Mouse (Mus musculus) hindlimb bud, embryonic 11.5 days (tissue): ENCODE results near the gene Ralgapa2.

Experiments
- DNase-seq: peaks from one replicate; pipeline ENCODE4 v3.0.0-alpha.2; 2012; ENCODE audit warnings: low read depth, low spot score; ENCODE audit errors: extremely low spot score

The Ralgapa2 gene

DNA sequence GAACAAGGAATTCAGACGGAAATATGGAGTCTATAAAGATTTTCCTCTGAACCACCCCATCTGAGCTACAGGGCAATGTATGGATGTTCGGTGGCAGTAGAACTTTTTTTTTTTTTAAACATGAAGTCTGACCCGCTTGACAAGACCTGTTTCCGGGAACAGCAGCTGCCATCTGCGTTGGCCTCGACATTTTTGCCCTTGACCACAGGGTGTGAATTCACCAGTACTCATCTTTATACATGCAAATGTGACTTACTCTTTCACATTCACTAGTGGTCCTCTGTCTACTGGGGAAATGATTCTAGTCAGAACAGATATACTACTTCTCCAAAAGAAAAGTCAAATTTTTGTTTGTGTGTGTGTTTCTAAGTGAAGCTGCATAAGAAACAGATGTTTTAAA, 286.3 kb downstream of the Ralgapa2 start:
- no peak for DNase-seq

DNA sequence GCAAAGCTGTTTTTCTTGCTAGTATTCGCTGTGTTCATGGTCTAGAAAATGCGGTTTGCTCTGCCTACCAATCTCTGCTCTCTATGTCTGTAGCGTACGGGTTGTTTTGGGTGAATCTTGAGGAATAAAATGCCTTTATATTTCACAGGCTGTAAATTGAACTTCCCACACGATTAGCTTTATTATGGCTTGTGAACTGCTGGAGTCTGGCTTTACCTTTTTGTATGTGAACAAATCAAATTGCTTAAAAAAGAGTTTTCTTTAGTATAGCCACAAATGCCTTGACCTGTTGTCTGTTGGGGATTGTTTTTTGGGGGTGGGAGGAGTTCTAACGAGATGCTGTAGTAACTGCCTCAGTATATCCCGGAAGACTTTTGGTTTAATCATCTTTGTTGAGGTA, 288.0 kb downstream of the Ralgapa2 start:
- DNase-seq = no peak

GRCm38 (mm10) chr2:146223176-146223905, 288.8 kb downstream of the Ralgapa2 start:
- DNase-seq = no peak

DNA sequence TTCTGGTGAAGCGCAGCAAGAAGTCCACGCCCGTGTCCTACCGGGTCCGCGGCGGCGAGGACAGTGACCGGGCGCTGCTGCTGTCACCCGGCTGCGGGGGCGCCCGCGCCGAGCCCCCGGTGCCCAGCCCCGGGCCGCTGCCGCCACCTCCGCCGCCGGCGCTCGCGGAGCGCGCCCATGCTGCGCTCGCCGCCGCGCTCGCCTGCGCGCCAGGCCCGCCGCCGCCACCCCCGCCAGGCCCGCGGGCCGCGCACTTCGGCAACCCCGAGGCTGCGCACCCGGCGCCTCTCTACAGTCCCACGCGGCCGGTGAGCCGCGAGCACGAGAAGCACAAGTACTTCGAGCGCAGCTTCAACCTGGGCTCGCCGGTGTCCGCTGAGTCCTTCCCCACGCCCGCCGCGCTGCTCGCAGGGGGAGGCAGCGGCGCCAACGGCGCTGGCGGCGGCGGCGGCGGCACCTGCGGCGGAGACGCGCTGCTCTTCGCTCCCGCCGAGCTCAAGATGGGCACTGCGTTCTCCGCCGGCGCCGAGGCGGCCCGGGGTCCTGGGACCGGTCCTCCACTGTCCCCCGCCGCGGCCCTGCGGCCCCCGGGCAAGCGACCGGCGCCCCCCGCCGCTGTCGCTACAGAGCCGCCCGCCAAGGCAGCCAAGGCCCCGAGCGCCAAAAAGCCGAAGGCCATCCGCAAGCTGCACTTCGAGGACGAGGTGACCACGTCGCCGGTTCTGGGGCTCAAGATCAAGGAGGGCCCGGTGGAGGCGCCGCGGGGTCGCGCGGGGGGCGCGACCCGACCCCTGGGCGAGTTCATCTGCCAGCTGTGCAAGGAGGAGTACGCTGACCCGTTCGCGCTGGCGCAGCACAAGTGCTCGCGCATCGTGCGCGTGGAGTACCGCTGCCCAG, 289.6 kb downstream of the Ralgapa2 start:
- DNase-seq = no peak

GRCm38 (mm10) chr2:146221929-146222278, 290.2 kb downstream of the Ralgapa2 start:
- DNase-seq = no peak

- no peak for DNase-seq
These were observed 290.8 kb downstream of the Ralgapa2 start, which contains the start of gene Insm1 for GRCm38 (mm10) chr2:146221076-146221928. Gene Insm1, plus strand, starts transcription at chr2:146221921.

- DNase-seq = no peak
These were observed 291.5 kb downstream of the Ralgapa2 start for GRCm38 (mm10) chr2:146220591-146221075.

GRCm38 (mm10) chr2:146219791-146220190, 292.4 kb downstream of the Ralgapa2 start:
- DNase-seq = no peak

- DNase-seq = no peak
These were observed 293.1 kb downstream of the Ralgapa2 start for GRCm38 (mm10) chr2:146218881-146219535.

- DNase-seq = no peak
These were observed 293.9 kb downstream of the Ralgapa2 start for GRCm38 (mm10) chr2:146218161-146218691.

DNA sequence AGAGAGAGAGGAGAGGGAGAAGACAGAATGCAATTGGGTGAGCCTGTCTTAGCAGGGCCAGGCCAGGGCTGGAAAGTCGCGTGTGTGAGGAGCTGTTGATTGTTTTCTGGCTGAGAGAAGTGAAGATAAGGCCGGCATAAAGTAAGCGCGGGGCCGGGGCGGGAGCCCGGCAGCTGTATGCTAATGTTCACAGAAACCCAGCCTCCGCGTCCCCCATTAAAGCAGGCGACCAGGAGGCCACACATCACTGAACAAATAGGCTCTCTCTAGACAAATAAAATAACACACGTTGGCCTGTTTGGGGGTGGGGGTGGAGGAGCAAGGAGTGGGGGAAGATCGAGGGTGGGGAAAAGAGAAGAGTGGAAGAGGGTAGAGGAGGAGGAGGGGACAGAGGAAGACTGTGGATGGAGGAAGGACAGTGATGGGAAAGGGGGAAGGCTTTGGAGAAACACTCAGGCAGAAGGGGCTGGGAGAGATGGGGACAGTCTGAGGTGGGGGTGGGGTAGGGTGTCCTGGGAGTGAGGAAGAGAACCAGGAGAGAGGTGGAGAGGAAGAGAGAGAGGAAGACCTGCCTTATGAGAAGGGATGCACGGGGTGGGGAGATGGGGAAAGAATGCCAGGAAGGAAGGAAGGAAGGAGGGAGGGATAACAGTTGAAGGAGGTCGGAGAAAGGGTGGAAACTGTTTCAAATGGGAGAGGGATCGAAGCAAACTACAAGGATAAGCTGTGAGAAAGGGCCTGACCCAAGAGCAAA, 294.7 kb downstream of the Ralgapa2 start:
- DNase-seq = no peak

DNA sequence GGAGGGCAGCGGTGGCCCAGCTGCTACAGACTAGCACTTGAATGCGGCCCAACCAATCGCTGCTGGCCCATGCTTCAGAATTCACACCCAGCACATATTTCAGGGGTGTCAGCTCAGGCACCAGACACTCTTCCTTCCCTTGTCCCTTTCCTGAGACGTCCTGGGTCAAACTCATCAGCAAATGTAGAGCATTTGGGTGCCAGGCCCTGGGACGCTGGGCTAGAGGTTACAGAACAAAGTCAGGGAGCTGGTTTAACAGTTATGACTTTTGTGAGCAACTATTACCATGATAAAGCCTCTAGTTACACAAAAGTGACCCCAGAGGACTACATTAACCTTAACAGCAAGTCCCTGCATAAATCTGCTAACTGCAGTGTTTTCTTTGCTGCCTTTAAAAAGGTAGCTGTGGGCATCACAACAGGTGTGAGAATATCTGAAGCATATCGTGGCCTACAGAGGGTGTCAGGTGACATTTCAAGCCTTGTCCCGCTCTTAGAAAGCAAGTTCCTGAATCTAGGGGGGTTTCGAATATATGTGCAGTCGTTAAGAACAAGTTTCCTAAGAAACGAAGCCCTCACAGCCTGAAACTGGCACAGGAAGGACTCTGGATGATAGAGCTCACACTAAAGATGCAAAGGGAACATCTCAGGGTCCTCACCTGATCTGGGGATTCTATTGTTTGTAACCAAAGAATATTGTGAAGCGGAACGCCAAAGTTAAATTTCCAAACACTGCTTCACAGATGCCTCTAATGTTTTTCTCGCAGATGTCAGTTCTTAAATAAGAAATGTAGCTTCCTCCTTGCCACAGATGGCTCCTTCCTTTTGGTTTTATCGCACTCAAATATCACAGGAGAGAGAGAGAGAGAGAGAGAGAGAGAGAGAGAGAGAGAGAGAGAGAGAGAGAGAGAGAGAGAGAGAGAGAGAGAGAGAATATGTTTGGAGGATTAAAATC, 295.8 kb downstream of the Ralgapa2 start:
- no peak for DNase-seq

GRCm38 (mm10) chr2:146214715-146215114, 297.4 kb downstream of the Ralgapa2 start:
- no peak for DNase-seq

DNA sequence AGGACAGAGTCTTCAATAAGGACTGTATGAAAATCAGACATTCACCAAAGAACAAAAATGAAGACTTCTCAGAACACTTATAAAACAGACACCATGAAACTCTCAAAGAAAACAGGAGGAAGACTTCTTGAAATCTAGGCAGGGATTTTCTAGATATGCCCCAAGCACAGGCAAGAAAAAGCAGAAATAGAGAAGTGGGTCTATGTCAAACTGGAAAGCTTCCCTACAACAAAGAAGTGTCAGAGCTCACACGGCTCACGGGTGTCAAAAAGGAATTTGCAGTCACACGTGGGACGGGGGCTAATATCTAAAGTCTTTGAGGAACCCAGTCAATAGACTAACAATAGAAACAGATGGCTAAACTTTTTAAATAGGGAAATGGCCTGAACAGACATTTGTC, 301.2 kb downstream of the Ralgapa2 start:
- DNase-seq = no peak

- DNase-seq = no peak
These were observed 314.2 kb downstream of the Ralgapa2 start for GRCm38 (mm10) chr2:146197947-146198346.

- DNase-seq = no peak
These were observed 316.0 kb downstream of the Ralgapa2 start for GRCm38 (mm10) chr2:146196126-146196525.
